Mouse (Mus musculus): ENCODE results near the gene Ncaph. TPM values are rescaled to one million over a fixed set of nuclear protein-coding genes. Genes with fewer than 3 reads are reported as not detected.
"Not testable (repeated sequence)": the region's sequence is repeated elsewhere in the genome, so short reads cannot be mapped to it uniquely, and the experiment has no call there.

Ncaph gene
- polyA plus RNA-seq (2015; fragmentation: Nextera tagmentation; extraction: Ambion mirVana), result 33.5 and 40.8 TPM in 2 replicates

DNA sequence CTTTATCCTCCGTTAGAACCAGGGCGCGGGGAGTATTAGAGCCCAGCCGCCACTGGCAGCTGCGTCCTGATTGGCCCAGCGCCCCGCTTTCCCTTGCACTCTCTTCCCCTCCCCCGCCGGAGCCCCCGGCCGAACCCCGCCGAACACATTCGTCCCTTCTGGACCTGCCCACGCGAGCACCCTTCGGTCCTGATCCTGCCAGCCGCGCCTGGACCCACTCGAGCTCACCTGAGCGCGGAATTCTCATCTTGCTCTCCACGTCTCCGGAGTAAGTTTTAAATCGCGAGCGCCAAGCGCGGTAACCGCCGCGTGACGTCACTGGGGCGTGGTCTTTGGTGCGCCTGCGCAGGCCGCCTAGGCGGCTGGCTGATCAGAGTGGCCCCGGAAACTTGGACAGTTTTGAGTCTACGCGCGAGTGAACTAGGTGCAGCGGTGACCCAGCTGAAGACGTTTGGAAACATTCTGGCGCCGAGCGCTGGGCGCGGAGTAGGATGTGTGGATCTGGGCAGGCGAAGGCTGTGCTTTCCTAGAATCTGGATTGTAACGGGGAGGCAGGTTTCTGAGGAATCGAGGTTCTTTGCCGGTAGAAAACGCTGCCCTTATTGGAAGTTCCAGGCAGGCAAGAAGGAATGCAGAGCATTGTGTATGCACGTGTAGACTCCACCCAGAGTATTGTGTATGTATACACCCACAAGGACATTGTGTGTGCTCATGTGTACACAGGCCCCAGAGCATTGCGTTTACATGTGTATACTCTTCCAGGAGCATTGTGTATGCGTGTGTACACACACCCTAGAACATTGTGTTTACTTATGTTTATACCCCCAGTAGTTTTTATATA lies at the start of gene Ncaph:
Gene Ncaph (minus strand): TSS at position 334 of the 841 bp plus-strand sequence.
- peak within 1 kb of the TSS; percentile 85 for H3K4me2 ChIP-seq (ENCODE audit: low read length)
- peak within 1 kb of the TSS; percentile 92 for H3K4me3 ChIP-seq (replicated peaks; ENCODE audit: low read length)
- WGBS, result 1% methylated on average over 57 of the region's 57 CpGs
- no peaks in the 10 kb centered on the region for H3K36me3 ChIP-seq (ENCODE audit: control insufficient read depth, insufficient read depth)
- H3K27ac ChIP-seq (ENCODE audit: low read length), result peak within 1 kb of the TSS; percentile 84
- H3K4me1 ChIP-seq (replicated peaks; ENCODE audit: control insufficient read depth, insufficient read depth, low read length), result peaks cover 26% of the 10 kb centered on the region
- peak within 1 kb of the TSS; percentile 76 for H3K9ac ChIP-seq (replicated peaks; ENCODE audit: low read depth, low read length)
- ATAC-seq, result peak; percentile 92
- H3K9me3 ChIP-seq (ENCODE audit: control insufficient read depth, low read length), result no peaks in the 10 kb centered on the region
- no peaks in the 10 kb centered on the region for H3K27me3 ChIP-seq (replicated peaks; ENCODE audit: control insufficient read depth, insufficient read depth, low read length)

DNA sequence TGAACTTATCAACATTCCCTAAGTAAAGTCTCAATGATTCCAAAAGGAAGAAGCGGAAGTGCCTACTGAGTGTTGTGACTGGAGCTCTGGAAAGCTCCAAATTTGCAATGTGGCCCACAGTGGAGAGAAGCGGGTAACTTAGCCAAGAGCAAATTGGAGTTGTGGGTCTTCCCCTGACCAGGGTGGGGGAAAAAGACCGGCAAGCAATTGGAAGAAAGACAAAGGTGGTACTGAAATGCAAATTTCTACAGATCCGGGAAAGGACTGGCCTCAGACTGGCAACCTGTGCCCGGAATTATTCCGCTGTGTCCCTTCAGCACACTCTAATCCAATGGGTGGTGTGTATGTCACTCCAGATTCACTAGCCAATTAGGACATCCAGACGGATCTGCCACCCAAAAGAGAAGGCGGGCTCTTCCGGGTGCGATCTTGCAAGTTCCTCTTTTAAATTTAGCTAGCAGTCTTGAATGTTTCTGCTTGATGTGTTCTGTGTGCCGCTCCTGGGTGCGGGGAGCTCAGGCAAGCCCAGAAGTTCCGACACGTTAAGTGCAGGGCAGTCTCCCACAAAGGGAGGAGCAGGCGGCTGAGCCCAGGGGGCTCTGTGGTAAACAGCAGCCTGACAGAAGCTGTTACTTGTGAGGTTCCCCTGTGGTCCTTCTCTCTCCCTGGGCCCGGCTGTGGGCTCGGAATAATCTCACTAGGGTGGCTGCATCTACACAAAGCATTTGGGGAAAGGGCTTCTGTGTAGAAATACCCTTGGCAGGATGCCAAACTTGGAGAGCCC lies 49.0 kb upstream of the Ncaph start:
- H3K4me3 ChIP-seq (replicated peaks; ENCODE audit: low read length), result peak overlapping the region; percentile 60
- 2% methylated on average over 17 of the region's 17 CpGs for WGBS

DNA sequence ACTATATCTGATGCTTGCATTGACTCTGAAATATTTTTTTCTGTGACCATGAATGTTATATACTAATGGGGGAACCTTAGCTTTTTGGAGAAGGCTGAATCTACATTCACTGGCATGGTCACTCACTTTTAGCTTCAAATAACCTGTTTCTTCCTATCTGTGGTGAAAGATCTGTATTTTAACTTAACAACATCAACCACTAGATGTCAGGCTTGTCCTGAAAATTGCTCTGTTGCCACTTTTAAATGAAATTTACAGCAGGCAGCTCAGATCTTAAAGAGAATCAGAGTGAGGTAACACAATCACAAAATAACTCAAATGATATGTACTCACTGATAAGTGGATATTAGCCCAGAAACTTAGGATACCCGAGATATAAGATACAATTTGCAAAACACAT lies 32.5 kb upstream of the Ncaph start:
- ATAC-seq; H3K4me2 ChIP-seq (ENCODE audit: low read length); H3K27ac ChIP-seq (ENCODE audit: low read length); H3K9ac ChIP-seq (replicated peaks; ENCODE audit: low read depth, low read length); H3K4me1 ChIP-seq (replicated peaks; ENCODE audit: control insufficient read depth, insufficient read depth, low read length); H3K4me3 ChIP-seq (replicated peaks; ENCODE audit: low read length); H3K9me3 ChIP-seq (ENCODE audit: control insufficient read depth, low read length); H3K36me3 ChIP-seq (ENCODE audit: control insufficient read depth, insufficient read depth); H3K27me3 ChIP-seq (replicated peaks; ENCODE audit: control insufficient read depth, insufficient read depth, low read length): not testable (repeated sequence)
- 7% methylated on average over 1 of the region's 1 CpGs for WGBS

More for the DNA sequence above, 49.0 kb upstream of the Ncaph start:
- H3K9me3 ChIP-seq (ENCODE audit: control insufficient read depth, low read length), result no peaks in the 10 kb centered on the region
- no peaks in the 10 kb centered on the region for H3K36me3 ChIP-seq (ENCODE audit: control insufficient read depth, insufficient read depth)
- H3K27me3 ChIP-seq (replicated peaks; ENCODE audit: control insufficient read depth, insufficient read depth, low read length), result no peaks in the 10 kb centered on the region
- H3K4me2 ChIP-seq (ENCODE audit: low read length), result peak overlapping the region; percentile 80
- H3K9ac ChIP-seq (replicated peaks; ENCODE audit: low read depth, low read length), result peak overlapping the region; percentile 83
- H3K27ac ChIP-seq (ENCODE audit: low read length), result peak overlapping the region; percentile 90
- peaks cover 7% of the 10 kb centered on the region for H3K4me1 ChIP-seq (replicated peaks; ENCODE audit: control insufficient read depth, insufficient read depth, low read length)
- peak; percentile 100 for ATAC-seq

DNA sequence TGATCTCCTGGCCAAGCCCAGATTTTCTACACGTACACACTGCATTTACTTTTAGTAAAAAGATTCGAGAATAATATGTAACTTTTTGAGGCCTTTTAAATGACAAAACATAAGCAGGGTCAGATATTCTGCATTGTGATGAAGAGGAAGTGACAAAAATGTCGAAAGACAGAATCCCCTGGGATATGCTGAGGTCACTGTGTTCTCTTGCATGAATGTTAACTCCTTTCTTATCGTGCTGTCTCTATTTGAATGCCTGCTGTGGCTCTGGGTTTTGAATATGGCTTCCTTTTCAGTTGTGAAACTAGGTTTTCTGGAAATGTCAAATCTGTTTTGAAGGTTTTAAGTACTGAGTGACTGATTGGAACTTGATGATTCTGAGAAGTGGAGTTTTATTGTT lies 31.9 kb upstream of the Ncaph start:
- ATAC-seq, result no peak
- Histone ChIP-seq H3K4me3 (replicated peaks; ENCODE audit: low read length) (no peak overlapping the region), H3K9me3 (ENCODE audit: control insufficient read depth, low read length) (no peaks in the 10 kb centered on the region), H3K9ac (replicated peaks; ENCODE audit: low read depth, low read length) (no peak overlapping the region), H3K4me1 (replicated peaks; ENCODE audit: control insufficient read depth, insufficient read depth, low read length) (no peaks in the 10 kb centered on the region), H3K36me3 (ENCODE audit: control insufficient read depth, insufficient read depth) (no peaks in the 10 kb centered on the region), H3K27me3 (replicated peaks; ENCODE audit: control insufficient read depth, insufficient read depth, low read length) (no peaks in the 10 kb centered on the region), H3K4me2 (ENCODE audit: low read length) (no peak overlapping the region), H3K27ac (ENCODE audit: low read length) (no peak overlapping the region)
- WGBS, result 64% methylated on average over 4 of the region's 4 CpGs

DNA sequence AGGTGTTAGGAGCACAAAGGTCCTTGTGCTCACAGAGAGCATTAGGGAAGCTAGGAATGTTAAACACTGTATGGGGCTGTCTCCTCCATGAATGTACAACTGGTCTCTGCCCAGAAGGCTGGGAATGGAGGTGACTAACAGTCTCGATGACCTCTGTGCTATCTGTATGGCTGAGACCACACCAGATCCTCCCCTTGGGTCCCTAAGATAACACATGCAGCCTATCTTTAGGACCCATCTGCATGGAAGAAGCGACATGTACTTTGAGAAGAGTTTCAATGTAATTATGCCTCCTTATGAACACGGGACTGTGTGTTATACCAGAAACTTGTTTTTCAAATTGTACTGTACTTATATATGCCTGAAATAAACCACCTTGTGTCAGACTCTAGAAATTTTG lies 11.9 kb upstream of the Ncaph start:
- WGBS, result 94% methylated on average over 3 of the region's 3 CpGs
- no peak for ATAC-seq
- H3K4me2 ChIP-seq (ENCODE audit: low read length), result no peak overlapping the region

DNA sequence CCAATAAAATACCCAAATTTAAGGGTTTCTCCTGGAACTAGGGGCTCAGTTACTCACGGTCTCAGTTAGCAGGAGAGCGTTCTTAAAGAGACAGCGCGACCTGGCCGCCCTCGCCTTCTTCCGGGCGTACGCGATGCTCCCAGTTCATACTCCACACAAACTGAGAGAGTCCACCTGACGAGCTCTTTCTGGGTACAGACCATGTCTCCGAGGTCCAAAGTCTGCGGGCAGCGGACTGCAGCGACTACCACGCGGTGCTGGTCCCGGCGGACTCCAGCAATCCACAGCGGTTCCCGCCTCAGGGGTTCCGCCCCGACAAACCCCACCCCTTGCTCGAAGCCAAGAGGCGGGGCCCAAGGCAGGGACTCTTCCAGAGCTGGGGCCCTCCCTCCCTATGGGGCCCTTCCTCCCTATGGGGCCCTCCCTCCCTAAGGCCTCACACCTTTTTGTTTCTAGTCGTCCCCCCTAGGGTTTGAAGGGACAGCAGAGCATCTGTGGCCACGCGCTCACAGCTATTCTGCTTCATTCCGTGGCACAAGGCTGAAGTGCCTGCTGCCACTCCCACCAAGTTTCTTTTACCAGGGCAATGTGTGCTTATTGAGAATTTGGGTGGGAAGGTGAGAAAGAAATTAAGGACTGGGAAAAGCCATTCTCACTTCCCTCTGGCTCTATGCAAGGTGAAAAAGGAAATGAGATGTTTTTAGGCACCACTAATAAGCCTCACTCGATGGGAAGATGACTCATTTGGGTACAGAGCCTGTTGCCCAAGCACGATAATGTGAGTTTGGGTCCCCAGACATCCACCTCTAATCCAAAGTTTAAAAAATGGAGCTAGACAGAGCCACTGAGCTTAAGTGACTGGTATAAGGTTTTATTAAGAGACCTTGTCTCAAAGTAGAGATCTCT lies 9.7 kb upstream of the Ncaph start, which contains the start of gene Itpripl1:
Gene Itpripl1 (minus strand): TSS at position 285 of the 906 bp plus-strand sequence.
- Histone ChIP-seq H3K27ac (ENCODE audit: low read length) (no peak within 1 kb of the TSS), H3K36me3 (ENCODE audit: control insufficient read depth, insufficient read depth) (no peaks in the 10 kb centered on the region), H3K4me2 (ENCODE audit: low read length) (peak within 1 kb of the TSS; percentile 69), H3K4me1 (replicated peaks; ENCODE audit: control insufficient read depth, insufficient read depth, low read length) (peaks cover 16% of the 10 kb centered on the region), H3K4me3 (replicated peaks; ENCODE audit: low read length) (peak within 1 kb of the TSS; percentile 55), H3K9ac (replicated peaks; ENCODE audit: low read depth, low read length) (peak within 1 kb of the TSS; percentile 62), H3K27me3 (replicated peaks; ENCODE audit: control insufficient read depth, insufficient read depth, low read length) (no peaks in the 10 kb centered on the region), H3K9me3 (ENCODE audit: control insufficient read depth, low read length) (no peaks in the 10 kb centered on the region)
- ATAC-seq, result peak; percentile 93
- 3% methylated on average over 31 of the region's 31 CpGs for WGBS

More for the DNA sequence above, 11.9 kb upstream of the Ncaph start:
- H3K4me3 ChIP-seq (replicated peaks; ENCODE audit: low read length), result no peak overlapping the region
- H3K36me3 ChIP-seq (ENCODE audit: control insufficient read depth, insufficient read depth), result no peaks in the 10 kb centered on the region
- H3K9me3 ChIP-seq (ENCODE audit: control insufficient read depth, low read length), result no peaks in the 10 kb centered on the region
- no peak overlapping the region for H3K27ac ChIP-seq (ENCODE audit: low read length)
- peaks cover 16% of the 10 kb centered on the region for H3K4me1 ChIP-seq (replicated peaks; ENCODE audit: control insufficient read depth, insufficient read depth, low read length)
- H3K27me3 ChIP-seq (replicated peaks; ENCODE audit: control insufficient read depth, insufficient read depth, low read length), result no peaks in the 10 kb centered on the region
- H3K9ac ChIP-seq (replicated peaks; ENCODE audit: low read depth, low read length), result no peak overlapping the region

DNA sequence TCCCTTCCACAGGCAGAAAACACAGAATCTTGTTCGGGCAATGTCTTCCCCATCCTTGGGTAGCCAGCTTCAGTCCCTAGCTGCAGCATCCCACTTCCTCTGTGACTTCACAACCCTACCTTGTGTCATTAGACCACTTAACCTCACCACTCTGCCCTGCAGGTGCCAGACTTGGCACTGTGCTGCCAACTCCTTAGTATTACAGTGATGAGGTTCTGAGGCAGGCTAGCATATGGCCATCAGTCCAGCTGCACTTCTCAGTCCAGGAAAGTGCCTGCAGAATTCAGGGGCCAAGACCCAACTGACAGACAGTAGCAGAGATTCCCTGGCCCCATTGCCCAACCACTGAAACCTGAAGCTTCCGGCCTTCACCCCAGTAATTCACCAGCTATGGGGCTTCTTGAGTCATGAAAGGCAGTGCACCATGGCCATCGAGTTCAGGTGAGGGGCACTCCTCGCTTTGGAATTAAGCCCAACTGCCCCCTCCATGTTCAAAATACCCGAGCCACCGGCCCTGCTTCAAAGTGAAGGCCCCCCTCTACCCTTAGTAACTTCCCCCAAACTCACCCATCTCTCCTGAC lies 8.9 kb upstream of the Ncaph start:
- Histone ChIP-seq H3K4me3 (replicated peaks; ENCODE audit: low read length) (peak overlapping the region; percentile 55), H3K4me1 (replicated peaks; ENCODE audit: control insufficient read depth, insufficient read depth, low read length) (peaks cover 18% of the 10 kb centered on the region), H3K27ac (ENCODE audit: low read length) (no peak overlapping the region), H3K9me3 (ENCODE audit: control insufficient read depth, low read length) (no peaks in the 10 kb centered on the region), H3K27me3 (replicated peaks; ENCODE audit: control insufficient read depth, insufficient read depth, low read length) (no peaks in the 10 kb centered on the region), H3K36me3 (ENCODE audit: control insufficient read depth, insufficient read depth) (no peaks in the 10 kb centered on the region), H3K4me2 (ENCODE audit: low read length) (peak overlapping the region; percentile 69), H3K9ac (replicated peaks; ENCODE audit: low read depth, low read length) (peak overlapping the region; percentile 62)
- WGBS, result 15% methylated on average over 6 of the region's 6 CpGs
- ATAC-seq, result peak; percentile 32; the same call in 1 of the 2 replicates

DNA sequence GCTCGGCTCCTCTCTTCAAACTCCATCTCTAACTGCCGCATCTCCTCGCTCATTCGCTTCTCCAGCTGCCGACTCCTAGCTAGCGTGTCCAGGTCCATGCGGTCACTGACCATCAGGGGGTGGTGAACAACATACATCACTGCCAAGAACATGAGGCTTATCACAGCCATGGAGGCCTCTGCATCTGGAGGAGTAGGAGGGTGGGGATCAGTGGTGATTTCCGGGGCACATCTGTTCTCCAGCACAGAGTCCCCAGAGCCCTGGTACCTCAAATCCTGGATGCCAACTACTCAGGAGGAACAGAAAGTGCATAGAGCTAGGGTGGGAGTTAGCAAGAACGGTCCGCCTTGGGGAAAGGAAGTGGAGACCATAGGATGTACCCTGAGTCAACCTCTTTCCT lies 8.3 kb upstream of the Ncaph start:
- WGBS, result 91% methylated on average over 10 of the region's 10 CpGs
- no peak for ATAC-seq
- Histone ChIP-seq H3K4me3 (replicated peaks; ENCODE audit: low read length) (no peak overlapping the region), H3K9ac (replicated peaks; ENCODE audit: low read depth, low read length) (peak overlapping the region; percentile 62; the same call in 1 of the 2 replicates), H3K9me3 (ENCODE audit: control insufficient read depth, low read length) (no peaks in the 10 kb centered on the region), H3K27ac (ENCODE audit: low read length) (no peak overlapping the region), H3K27me3 (replicated peaks; ENCODE audit: control insufficient read depth, insufficient read depth, low read length) (no peaks in the 10 kb centered on the region), H3K4me2 (ENCODE audit: low read length) (peak overlapping the region; percentile 69), H3K36me3 (ENCODE audit: control insufficient read depth, insufficient read depth) (no peaks in the 10 kb centered on the region), H3K4me1 (replicated peaks; ENCODE audit: control insufficient read depth, insufficient read depth, low read length) (peaks cover 19% of the 10 kb centered on the region)
